Mouse (Mus musculus): ENCODE measurements around the gene Mcmbp. TPM values are rescaled to one million over a fixed set of nuclear protein-coding genes. Genes with fewer than 3 reads are reported as not detected.

Mcmbp gene
- polyA plus RNA-seq (2012; rRNA removed): 20.5 and 22.6 TPM in 2 replicates

- peak; percentile 96 to 97 for DNase-seq
- WGBS: under 1% methylated on average over 32 of the region's 35 CpGs
- H3K4me3 ChIP-seq (replicated peaks; ENCODE audit: insufficient read depth, low read depth, low read length): peak within 1 kb of the TSS; percentile 76
- H3K27ac ChIP-seq (ENCODE audit: insufficient read depth, low read length): peak within 1 kb of the TSS; percentile 65
- H3K4me1 ChIP-seq (ENCODE audit: control insufficient read depth, insufficient read depth, low read length): no peaks in the 10 kb centered on the region; the same call in 1 of the 2 replicates
- no peak for TF ChIP-seq CTCF (IDR thresholded peaks at IDR 0.05; ENCODE audit: borderline replicate concordance, insufficient read depth, low read depth, low read length)
- peak; percentile 60 for TF ChIP-seq POLR2A (IDR thresholded peaks at IDR 0.05; ENCODE audit: borderline replicate concordance, insufficient read depth, low read length)
- no peaks in the 10 kb centered on the region for H3K27me3 ChIP-seq (ENCODE audit: control insufficient read depth, insufficient read depth, low read length)
Observed at GRCm38 (mm10) chr7:128740334-128740733, at the start of gene Mcmbp. Gene Mcmbp (minus strand): TSS chr7:128740495.

GRCm38 (mm10) chr7:128790045-128790444, 49.8 kb upstream of the Mcmbp start:
- Histone ChIP-seq H3K27me3 (ENCODE audit: control insufficient read depth, insufficient read depth, low read length) (no peaks in the 10 kb centered on the region), H3K4me1 (ENCODE audit: control insufficient read depth, insufficient read depth, low read length) (no peaks in the 10 kb centered on the region), H3K4me3 (replicated peaks; ENCODE audit: insufficient read depth, low read depth, low read length) (no peak overlapping the region), H3K27ac (ENCODE audit: insufficient read depth, low read length) (no peak overlapping the region)
- 83% methylated on average over 4 of the region's 4 CpGs for WGBS
- DNase-seq: no peak
- TF ChIP-seq CTCF (IDR thresholded peaks at IDR 0.05; ENCODE audit: borderline replicate concordance, insufficient read depth, low read depth, low read length) (no peak), POLR2A (IDR thresholded peaks at IDR 0.05; ENCODE audit: borderline replicate concordance, insufficient read depth, low read length) (no peak)

- 95% methylated on average over 3 of the region's 3 CpGs for WGBS
- Histone ChIP-seq H3K27me3 (ENCODE audit: control insufficient read depth, insufficient read depth, low read length) (no peaks in the 10 kb centered on the region), H3K4me1 (ENCODE audit: control insufficient read depth, insufficient read depth, low read length) (no peaks in the 10 kb centered on the region), H3K4me3 (replicated peaks; ENCODE audit: insufficient read depth, low read depth, low read length) (no peak overlapping the region), H3K27ac (ENCODE audit: insufficient read depth, low read length) (no peak overlapping the region)
- TF ChIP-seq POLR2A (IDR thresholded peaks at IDR 0.05; ENCODE audit: borderline replicate concordance, insufficient read depth, low read length) (no peak), CTCF (IDR thresholded peaks at IDR 0.05; ENCODE audit: borderline replicate concordance, insufficient read depth, low read depth, low read length) (no peak)
- no peak for DNase-seq
Observed at GRCm38 (mm10) chr7:128781846-128782245, 41.6 kb upstream of the Mcmbp start.

GRCm38 (mm10) chr7:128779305-128779704, 39.0 kb upstream of the Mcmbp start:
- Histone ChIP-seq H3K27me3 (ENCODE audit: control insufficient read depth, insufficient read depth, low read length) (no peaks in the 10 kb centered on the region), H3K4me3 (replicated peaks; ENCODE audit: insufficient read depth, low read depth, low read length) (no peak overlapping the region), H3K4me1 (ENCODE audit: control insufficient read depth, insufficient read depth, low read length) (no peaks in the 10 kb centered on the region), H3K27ac (ENCODE audit: insufficient read depth, low read length) (no peak overlapping the region)
- TF ChIP-seq POLR2A (IDR thresholded peaks at IDR 0.05; ENCODE audit: borderline replicate concordance, insufficient read depth, low read length) (no peak), CTCF (IDR thresholded peaks at IDR 0.05; ENCODE audit: borderline replicate concordance, insufficient read depth, low read depth, low read length) (peak; percentile 68; the same call in 1 of the 2 replicates)
- DNase-seq: peak; percentile 35
- 36% methylated on average over 6 of the region's 6 CpGs for WGBS

GRCm38 (mm10) chr7:128777201-128777600, 36.9 kb upstream of the Mcmbp start:
- no peak overlapping the region for H3K4me3 ChIP-seq (replicated peaks; ENCODE audit: insufficient read depth, low read depth, low read length)
- H3K27ac ChIP-seq (ENCODE audit: insufficient read depth, low read length): no peak overlapping the region
- H3K27me3 ChIP-seq (ENCODE audit: control insufficient read depth, insufficient read depth, low read length): no peaks in the 10 kb centered on the region
- no peak for DNase-seq
- WGBS: 91% methylated on average over 6 of the region's 6 CpGs
- no peak for TF ChIP-seq POLR2A (IDR thresholded peaks at IDR 0.05; ENCODE audit: borderline replicate concordance, insufficient read depth, low read length)
- no peak for TF ChIP-seq CTCF (IDR thresholded peaks at IDR 0.05; ENCODE audit: borderline replicate concordance, insufficient read depth, low read depth, low read length)
- H3K4me1 ChIP-seq (ENCODE audit: control insufficient read depth, insufficient read depth, low read length): no peaks in the 10 kb centered on the region

GRCm38 (mm10) chr7:128766696-128767095, 26.4 kb upstream of the Mcmbp start:
- Histone ChIP-seq H3K27ac (ENCODE audit: insufficient read depth, low read length) (no peak overlapping the region), H3K4me3 (replicated peaks; ENCODE audit: insufficient read depth, low read depth, low read length) (no peak overlapping the region), H3K4me1 (ENCODE audit: control insufficient read depth, insufficient read depth, low read length) (no peaks in the 10 kb centered on the region), H3K27me3 (ENCODE audit: control insufficient read depth, insufficient read depth, low read length) (no peaks in the 10 kb centered on the region)
- no peak for TF ChIP-seq CTCF (IDR thresholded peaks at IDR 0.05; ENCODE audit: borderline replicate concordance, insufficient read depth, low read depth, low read length)
- TF ChIP-seq POLR2A (IDR thresholded peaks at IDR 0.05; ENCODE audit: borderline replicate concordance, insufficient read depth, low read length): no peak
- peak in 1 of 2 experiments; percentile 49 for DNase-seq

GRCm38 (mm10) chr7:128758948-128759347, 18.7 kb upstream of the Mcmbp start:
- Histone ChIP-seq H3K27ac (ENCODE audit: insufficient read depth, low read length) (no peak overlapping the region), H3K4me3 (replicated peaks; ENCODE audit: insufficient read depth, low read depth, low read length) (no peak overlapping the region), H3K27me3 (ENCODE audit: control insufficient read depth, insufficient read depth, low read length) (no peaks in the 10 kb centered on the region), H3K4me1 (ENCODE audit: control insufficient read depth, insufficient read depth, low read length) (no peaks in the 10 kb centered on the region)
- DNase-seq: no peak
- 93% methylated on average over 4 of the region's 4 CpGs for WGBS
- no peak for TF ChIP-seq CTCF (IDR thresholded peaks at IDR 0.05; ENCODE audit: borderline replicate concordance, insufficient read depth, low read depth, low read length)
- TF ChIP-seq POLR2A (IDR thresholded peaks at IDR 0.05; ENCODE audit: borderline replicate concordance, insufficient read depth, low read length): no peak

- Histone ChIP-seq H3K27me3 (ENCODE audit: control insufficient read depth, insufficient read depth, low read length) (no peaks in the 10 kb centered on the region), H3K4me3 (replicated peaks; ENCODE audit: insufficient read depth, low read depth, low read length) (no peak overlapping the region), H3K27ac (ENCODE audit: insufficient read depth, low read length) (no peak overlapping the region), H3K4me1 (ENCODE audit: control insufficient read depth, insufficient read depth, low read length) (no peaks in the 10 kb centered on the region; the same call in 1 of the 2 replicates)
- TF ChIP-seq CTCF (IDR thresholded peaks at IDR 0.05; ENCODE audit: borderline replicate concordance, insufficient read depth, low read depth, low read length) (no peak), POLR2A (IDR thresholded peaks at IDR 0.05; ENCODE audit: borderline replicate concordance, insufficient read depth, low read length) (no peak)
- no peak for DNase-seq
- 98% methylated on average over 1 of the region's 1 CpGs for WGBS
Observed at GRCm38 (mm10) chr7:128755396-128755795, 15.1 kb upstream of the Mcmbp start.

Data from cerebellum, adult 2 months (tissue).